Mouse (Mus musculus) G1E-ER4 (cell line): ENCODE data around the gene Isca2. TPM values are rescaled to one million over a fixed set of nuclear protein-coding genes. Genes with fewer than 3 reads are reported as not detected.

ENCODE experiments used
- GATA1 ChIP-seq: IDR thresholded peaks from one replicate; pipeline ENCODE4 v1.8.0; 2012; ENCODE audit warnings: low read length, inconsistent platforms
- polyA plus RNA-seq: library from polyadenylated mRNA; stranded (reverse); fragments of >175 nt; gene quantifications from 2 replicates; pipeline ENCODE4 v1.2.3, GENCODE M21; 2012

Gene Isca2
- polyA plus RNA-seq, 1 experiment: 28.7 TPM

- no peak for TF ChIP-seq GATA1
Measured at GRCm38 (mm10) chr12:84763577-84764218, 9.4 kb upstream of the Isca2 start.

GRCm38 (mm10) chr12:84764756-84765155, 8.3 kb upstream of the Isca2 start:
- TF ChIP-seq GATA1: no peak

GRCm38 (mm10) chr12:84765506-84765905, 7.5 kb upstream of the Isca2 start:
- TF ChIP-seq GATA1: no peak

- no peak for TF ChIP-seq GATA1
Measured at GRCm38 (mm10) chr12:84766113-84766735, 6.8 kb upstream of the Isca2 start.

GRCm38 (mm10) chr12:84767510-84767909, 5.5 kb upstream of the Isca2 start:
- no peak for TF ChIP-seq GATA1

- no peak for TF ChIP-seq GATA1
Measured at GRCm38 (mm10) chr12:84769624-84770023, 3.4 kb upstream of the Isca2 start.

GRCm38 (mm10) chr12:84771981-84772520, 1.0 kb upstream of the Isca2 start:
- TF ChIP-seq GATA1: no peak

GRCm38 (mm10) chr12:84773476-84773875, 425 bp downstream of the Isca2 start:
- no peak for TF ChIP-seq GATA1

- TF ChIP-seq GATA1: no peak
Measured at GRCm38 (mm10) chr12:84774376-84774775, 1.3 kb downstream of the Isca2 start.

- no peak for TF ChIP-seq GATA1
Measured at GRCm38 (mm10) chr12:84776229-84776628, 3.2 kb downstream of the Isca2 start.

- no peak for TF ChIP-seq GATA1
Measured at GRCm38 (mm10) chr12:84784604-84785381, 11.7 kb downstream of the Isca2 start.

GRCm38 (mm10) chr12:84786091-84786490, 13.0 kb downstream of the Isca2 start:
- TF ChIP-seq GATA1: no peak

- no peak for TF ChIP-seq GATA1
Measured at GRCm38 (mm10) chr12:84790853-84791252, 17.8 kb downstream of the Isca2 start.

GRCm38 (mm10) chr12:84792629-84793028, 19.6 kb downstream of the Isca2 start:
- TF ChIP-seq GATA1: no peak

GRCm38 (mm10) chr12:84794647-84795046, 21.6 kb downstream of the Isca2 start:
- no peak for TF ChIP-seq GATA1

GRCm38 (mm10) chr12:84799086-84799485, 26.0 kb downstream of the Isca2 start:
- TF ChIP-seq GATA1: no peak
